In genomic region chr12:86891786-86892702, GRCm38 (mm10) we compare ENCODE assay signal across 8 mouse cellular contexts. TPM values are rescaled to one million over a fixed set of nuclear protein-coding genes. Genes with fewer than 3 reads are reported as not detected.
DNase-seq lines count a peak whose midpoint lies in the region; TF ChIP-seq lines count a peak whose summit lies in the region.

No protein-coding gene starts in this region.

- H3K4me1 ChIP-seq in bone marrow macrophage, adult 2 months (ENCODE audit: control insufficient read depth, insufficient read depth, low read length) = peaks cover 37% of the 10 kb centered on the region
- H3K4me1 ChIP-seq in forebrain, embryonic 10.5 days = peaks cover 100% of the 10 kb centered on the region

- peak; percentile 73 for DNase-seq in ES-CJ7 (ENCODE audit: low read depth, low spot score)
- peak; percentile 76 for DNase-seq in forebrain, embryonic 10.5 days (ENCODE audit: extremely low spot score, low spot score)
- DNase-seq in heart, postnatal 36 days = peak; percentile 81 to 87
- peak; percentile 70 for DNase-seq in layer of hippocampus, adult 9-11 months
- DNase-seq in right cerebral cortex, adult 2 months (ENCODE audit: low spot score in 2 of 2) = peak; percentile 68 to 80
- peak; percentile 81 to 91 for DNase-seq in urinary bladder, postnatal 36 days (ENCODE audit: low spot score in 2 of 2)

- 1% methylated on average over 37 of the region's 37 CpGs for WGBS in forebrain, embryonic 10.5 days
- WGBS in macrophage (ENCODE audit: missing documents) = 2% methylated on average over 36 of the region's 37 CpGs

- intact Hi-C loops in heart, postnatal 36 days (cut with DNase I) = no loop called here

- peak overlapping the region; percentile 90 for H3K27ac ChIP-seq in bone marrow macrophage, adult 2 months (ENCODE audit: insufficient read depth, low read depth, low read length)
- peak overlapping the region; percentile 95 for H3K27ac ChIP-seq in forebrain, embryonic 10.5 days
- peak overlapping the region; percentile 97 for H3K27ac ChIP-seq in macrophage

- no peaks in the 10 kb centered on the region for H3K9me3 ChIP-seq in forebrain, embryonic 10.5 days

- no peak for TF ChIP-seq POLR2A in bone marrow macrophage, adult 2 months (IDR thresholded peaks at IDR 0.05; ENCODE audit: borderline replicate concordance, low read depth, low read length)

- H3K36me3 ChIP-seq in forebrain, embryonic 10.5 days (replicated peaks) = no peaks in the 10 kb centered on the region
- no peaks in the 10 kb centered on the region for H3K36me3 ChIP-seq in macrophage (ENCODE audit: inconsistent target)

- peaks cover 23% of the 10 kb centered on the region for H3K27me3 ChIP-seq in forebrain, embryonic 10.5 days (ENCODE audit: poor library complexity, severe bottlenecking)

- no peak for TF ChIP-seq CTCF in bone marrow macrophage, adult 2 months (IDR thresholded peaks at IDR 0.05; ENCODE audit: low read depth, low read length)

- H3K4me3 ChIP-seq in bone marrow macrophage, adult 2 months (ENCODE audit: insufficient read depth, low read length) = peak overlapping the region; percentile 82
- peak overlapping the region; percentile 52 for H3K4me3 ChIP-seq in forebrain, embryonic 10.5 days
- H3K4me3 ChIP-seq in macrophage (ENCODE audit: inconsistent target) = peak overlapping the region; percentile 79

- peaks cover 17% of the 10 kb centered on the region for H3K79me2 ChIP-seq in macrophage (ENCODE audit: inconsistent target)

RNA-seq across cellular contexts. Expression of gene Irf2bpl, which starts 7.4 kb away (rescaled TPM):
- polyA plus RNA-seq in bone marrow macrophage, adult 2 months (2012; ENCODE audit: insufficient read depth, insufficient read length, missing spikeins) = 11.4 and 12.0 TPM in 2 replicates
- 20.5 and 22.6 TPM in 2 replicates for polyA plus RNA-seq in forebrain, embryonic 10.5 days (2016; fragmentation: Nextera tagmentation; extraction: Ambion mirVana)
- 10 to 100 TPM; 36.1 to 37.0 TPM for total RNA-seq in heart, postnatal 36 days (2021)
- 10 to 100 TPM in 5 of 26 experiments, 1 to 10 TPM in 20, under 1 TPM in 1; 0.94 to 14.8 (median 5.9) TPM for total RNA-seq in macrophage (2018; cell fraction: chromatin; rRNA removed)
- 10 to 100 TPM in 24 of 26 experiments, 1 to 10 TPM in 2; 7.3 to 28.3 (median 21.4) TPM for total RNA-seq in macrophage (2018; cell fraction: cytosol; rRNA removed)
- total RNA-seq in macrophage (2018; cell fraction: nucleus; rRNA removed) = 10 to 100 TPM in 24 of 26 experiments, 1 to 10 TPM in 2; 7.2 to 45.6 (median 16.6) TPM
- polyA plus RNA-seq in macrophage (2018) = 9.1 to 32.1 TPM (median 10.4 TPM) in 3 replicates

RNA-seq across cellular contexts. Expression of gene Cipc, which starts 54.8 kb away (rescaled TPM):
- polyA plus RNA-seq in bone marrow macrophage, adult 2 months (2012; ENCODE audit: insufficient read depth, insufficient read length, missing spikeins) = 21.3 and 23.0 TPM in 2 replicates
- polyA plus RNA-seq in forebrain, embryonic 10.5 days (2016; fragmentation: Nextera tagmentation; extraction: Ambion mirVana) = 39.1 and 40.4 TPM in 2 replicates
- total RNA-seq in heart, postnatal 36 days (2021) = 10 to 100 TPM; 46.4 to 48.4 TPM
- 100 to 1,000 TPM in 24 of 26 experiments, 10 to 100 TPM in 2; 47.8 to 664 (median 256) TPM for total RNA-seq in macrophage (2018; cell fraction: chromatin; rRNA removed)
- total RNA-seq in macrophage (2018; cell fraction: cytosol; rRNA removed) = 100 to 1,000 TPM in 9 of 26 experiments, 10 to 100 TPM in 17; 31.9 to 138 (median 77.0) TPM
- 100 to 1,000 TPM in 20 of 26 experiments, 10 to 100 TPM in 6; 48.7 to 440 (median 191) TPM for total RNA-seq in macrophage (2018; cell fraction: nucleus; rRNA removed)
- polyA plus RNA-seq in macrophage (2018) = 42.6 to 89.8 TPM (median 86.9 TPM) in 3 replicates

Comparison
In these comparisons a context has a peak if more than half of its experiments do, and no peak if none do; other contexts are left out.
1. Peak in every context shown above with its lines: DNase-seq, H3K4me3 ChIP-seq and H3K27ac ChIP-seq.